19 mouse cellular contexts compared by ENCODE assay signal in genomic region chr12:96167551-96167950, GRCm38 (mm10).
DNase-seq lines count a peak whose midpoint lies in the region; ATAC-seq and TF ChIP-seq lines count a peak whose summit lies in the region.
"Had no signal": no experiment of that assay in that cellular context is flagged by ENCODE, and none has a peak within 500 bp of the region (broad histone marks: within the 10 kb centered on the region; RNA-seq: fewer than 3 reads in every experiment).

No protein-coding gene starts in this region.

- peak; percentile 2 for DNase-seq in frontal cortex, adult 2 months (ENCODE audit: extremely low spot score in 1 of 2, low spot score in 1 of 2)
- DNase-seq in hindbrain, embryonic 14.5 days (ENCODE audit: low spot score) = peak; percentile 47
- DNase-seq in hindbrain, embryonic 10.5 days (ENCODE audit: low spot score) = no peak
- DNase-seq in midbrain, embryonic 14.5 days = peak; percentile 42
- DNase-seq in brain, embryonic 14.5 days (ENCODE audit: low read depth) = peak; percentile 75
- no peak for DNase-seq in spleen, postnatal 36 days (ENCODE audit: low spot score in 2 of 2)
- DNase-seq: adrenal gland, postnatal 14 days; cerebellum, adult 8-10 months; kidney, postnatal 25 days; lung, postnatal 14 days; thymus, postnatal 14 days had no signal

- no peaks in the 10 kb centered on the region for H3K4me1 ChIP-seq in hindbrain, embryonic 14.5 days (replicated peaks; ENCODE audit: control insufficient read depth, insufficient read depth, low read length)
- no peaks in the 10 kb centered on the region for H3K4me1 ChIP-seq in hindbrain, embryonic 10.5 days (replicated peaks)
- H3K4me1 ChIP-seq in midbrain, embryonic 14.5 days (ENCODE audit: control insufficient read depth, insufficient read depth, low read length) = no peaks in the 10 kb centered on the region
- H3K4me1 ChIP-seq in midbrain, embryonic 15.5 days = no peaks in the 10 kb centered on the region
- H3K4me1 ChIP-seq: embryonic facial prominence, embryonic 15.5 days; limb, embryonic 15.5 days; neural tube, embryonic 15.5 days had no signal

- no peak overlapping the region for H3K4me3 ChIP-seq in hindbrain, embryonic 14.5 days (replicated peaks; ENCODE audit: low read length)
- H3K4me3 ChIP-seq in hindbrain, embryonic 10.5 days = no peak overlapping the region
- H3K4me3 ChIP-seq in midbrain, embryonic 14.5 days (replicated peaks; ENCODE audit: low read depth, low read length) = no peak overlapping the region
- no peak overlapping the region for H3K4me3 ChIP-seq in midbrain, embryonic 15.5 days
- H3K4me3 ChIP-seq: embryonic facial prominence, embryonic 15.5 days; limb, embryonic 15.5 days; myocyte; neural tube, embryonic 15.5 days had no signal

- no peaks in the 10 kb centered on the region for H3K27me3 ChIP-seq in hindbrain, embryonic 14.5 days (ENCODE audit: control insufficient read depth, insufficient read depth, low read length)
- no peaks in the 10 kb centered on the region for H3K27me3 ChIP-seq in hindbrain, embryonic 10.5 days (ENCODE audit: insufficient read depth, poor library complexity, severe bottlenecking)
- no peaks in the 10 kb centered on the region for H3K27me3 ChIP-seq in midbrain, embryonic 14.5 days (ENCODE audit: control insufficient read depth, insufficient read depth, low read length)
- no peaks in the 10 kb centered on the region for H3K27me3 ChIP-seq in midbrain, embryonic 15.5 days (replicated peaks)
- H3K27me3 ChIP-seq: embryonic facial prominence, embryonic 15.5 days; limb, embryonic 15.5 days; neural tube, embryonic 15.5 days had no signal

- TF ChIP-seq CTCF in brain, embryonic 14.5 days (IDR thresholded peaks at IDR 0.05; ENCODE audit: borderline replicate concordance, extremely low read depth, insufficient read depth, insufficient read length) = no peak

- H3K4me2 ChIP-seq in hindbrain, embryonic 14.5 days (replicated peaks) = no peak overlapping the region
- no peak overlapping the region for H3K4me2 ChIP-seq in midbrain, embryonic 14.5 days (ENCODE audit: low read length)
- no peak overlapping the region for H3K4me2 ChIP-seq in midbrain, embryonic 15.5 days
- H3K4me2 ChIP-seq: embryonic facial prominence, embryonic 15.5 days; limb, embryonic 15.5 days; neural tube, embryonic 15.5 days had no signal

- no peak overlapping the region for H3K9ac ChIP-seq in hindbrain, embryonic 14.5 days
- H3K9ac ChIP-seq in midbrain, embryonic 14.5 days (replicated peaks; ENCODE audit: low read length) = no peak overlapping the region
- H3K9ac ChIP-seq in midbrain, embryonic 15.5 days = no peak overlapping the region
- H3K9ac ChIP-seq: embryonic facial prominence, embryonic 15.5 days; limb, embryonic 15.5 days; neural tube, embryonic 15.5 days had no signal

- no peak overlapping the region for H3K27ac ChIP-seq in hindbrain, embryonic 14.5 days
- no peak overlapping the region for H3K27ac ChIP-seq in hindbrain, embryonic 10.5 days
- no peak overlapping the region for H3K27ac ChIP-seq in midbrain, embryonic 14.5 days (replicated peaks; ENCODE audit: low read depth, low read length)
- no peak overlapping the region for H3K27ac ChIP-seq in midbrain, embryonic 15.5 days
- H3K27ac ChIP-seq: embryonic facial prominence, embryonic 15.5 days; limb, embryonic 15.5 days; neural tube, embryonic 15.5 days; stomach, postnatal 0 days had no signal

- no peak for ATAC-seq in frontal cortex, adult (ENCODE audit: low TSS enrichment)
- ATAC-seq in hindbrain, embryonic 14.5 days (ENCODE audit: low FRiP score) = no peak; the same call in 1 of the 2 replicates
- ATAC-seq in midbrain, embryonic 14.5 days (ENCODE audit: low FRiP score, low TSS enrichment) = no peak
- no peak for ATAC-seq in midbrain, embryonic 15.5 days (replicated peaks)
- ATAC-seq: intestine, embryonic 16.5 days had no signal

- TF ChIP-seq POLR2A in brain, embryonic 14.5 days (IDR thresholded peaks at IDR 0.05; ENCODE audit: borderline replicate concordance, extremely low read depth, insufficient read depth, insufficient read length, poor library complexity, severe bottlenecking) = no peak

- H3K9me3 ChIP-seq in hindbrain, embryonic 14.5 days (ENCODE audit: control insufficient read depth, low read length) = no peaks in the 10 kb centered on the region
- no peaks in the 10 kb centered on the region for H3K9me3 ChIP-seq in hindbrain, embryonic 10.5 days
- H3K9me3 ChIP-seq in midbrain, embryonic 14.5 days (ENCODE audit: control insufficient read depth, low read length) = no peaks in the 10 kb centered on the region
- H3K9me3 ChIP-seq in midbrain, embryonic 15.5 days = no peaks in the 10 kb centered on the region
- H3K9me3 ChIP-seq: embryonic facial prominence, embryonic 15.5 days; limb, embryonic 15.5 days; neural tube, embryonic 15.5 days had no signal

- WGBS in hindbrain, embryonic 14.5 days = 83% methylated on average over 1 of the region's 1 CpGs
- WGBS in hindbrain, embryonic 10.5 days = 88% methylated on average over 1 of the region's 1 CpGs
- WGBS in midbrain, embryonic 14.5 days = 93% methylated on average over 1 of the region's 1 CpGs
- WGBS in midbrain, embryonic 15.5 days = 90% methylated on average over 1 of the region's 1 CpGs

- no peaks in the 10 kb centered on the region for H3K36me3 ChIP-seq in hindbrain, embryonic 14.5 days (replicated peaks; ENCODE audit: control insufficient read depth, insufficient read depth)
- H3K36me3 ChIP-seq in hindbrain, embryonic 10.5 days = no peaks in the 10 kb centered on the region
- H3K36me3 ChIP-seq in midbrain, embryonic 14.5 days (ENCODE audit: control insufficient read depth, insufficient read depth, low read length) = no peaks in the 10 kb centered on the region
- no peaks in the 10 kb centered on the region for H3K36me3 ChIP-seq in midbrain, embryonic 15.5 days (replicated peaks)
- H3K36me3 ChIP-seq: embryonic facial prominence, embryonic 15.5 days; limb, embryonic 15.5 days; neural tube, embryonic 15.5 days had no signal

Comparison
In these comparisons a context has a peak if more than half of its experiments do, and no peak if none do; other contexts are left out.
1. DNase-seq: peak in frontal cortex, adult 2 months (2 of 2), hindbrain, embryonic 14.5 days (single experiment), midbrain, embryonic 14.5 days (single experiment) and brain, embryonic 14.5 days (single experiment); none in hindbrain, embryonic 10.5 days (single experiment) and spleen, postnatal 36 days (0 of 2).